Mouse (Mus musculus) megakaryocyte, adult 5-6 weeks (primary cell): Measurements from ENCODE around the gene Ctla4. TPM values are rescaled to one million over a fixed set of nuclear protein-coding genes. Genes with fewer than 3 reads are reported as not detected.

Experiments
- ATAC-seq: 2 replicates; pipeline ENCODE4 v1.8.0; 2016; ENCODE audit warnings: mild to moderate bottlenecking, inconsistent platforms; ENCODE audit not compliant: poor library complexity, severe bottlenecking
- total RNA-seq, 2 experiments: library from RNA; stranded (forward) in 1 of 2; stranded (reverse) in 1 of 2; fragments of 153-499, 151-499 nt in 1 of 2; fragments of 221-1000, 200-1000 nt in 1 of 2; gene quantifications; 2 replicates each; pipeline versions ENCODE4 v1.2.3 to v1.2.4; 2015 to 2017

Ctla4 gene
- total RNA-seq, 2 experiments from 2014 or later: 0.16 to 0.44 TPM

DNA sequence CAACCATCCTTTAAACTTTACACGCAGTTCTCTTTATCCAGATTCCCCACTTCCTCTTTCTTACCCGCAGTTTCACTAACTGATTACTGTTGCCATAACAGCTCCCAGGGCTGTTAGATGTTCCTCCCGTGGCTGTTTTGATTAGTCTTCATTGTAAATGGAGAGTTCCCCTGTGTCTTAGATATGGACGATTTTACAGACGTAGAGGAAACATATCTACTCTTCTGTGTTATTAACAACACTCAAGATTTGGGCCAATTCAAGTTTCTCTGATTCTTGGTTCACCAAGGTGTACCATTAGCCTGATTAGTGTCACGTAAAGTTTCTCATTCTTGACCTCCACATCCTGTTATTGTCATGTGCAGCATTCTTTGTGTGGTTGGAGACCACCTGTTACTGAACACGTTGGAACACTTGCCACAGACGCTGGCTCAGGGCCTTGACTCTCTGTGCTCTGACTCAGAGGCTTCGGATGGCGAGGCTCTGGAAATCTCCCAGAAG is 29.5 kb downstream of the Ctla4 start:
- peak; percentile 79 for ATAC-seq

DNA sequence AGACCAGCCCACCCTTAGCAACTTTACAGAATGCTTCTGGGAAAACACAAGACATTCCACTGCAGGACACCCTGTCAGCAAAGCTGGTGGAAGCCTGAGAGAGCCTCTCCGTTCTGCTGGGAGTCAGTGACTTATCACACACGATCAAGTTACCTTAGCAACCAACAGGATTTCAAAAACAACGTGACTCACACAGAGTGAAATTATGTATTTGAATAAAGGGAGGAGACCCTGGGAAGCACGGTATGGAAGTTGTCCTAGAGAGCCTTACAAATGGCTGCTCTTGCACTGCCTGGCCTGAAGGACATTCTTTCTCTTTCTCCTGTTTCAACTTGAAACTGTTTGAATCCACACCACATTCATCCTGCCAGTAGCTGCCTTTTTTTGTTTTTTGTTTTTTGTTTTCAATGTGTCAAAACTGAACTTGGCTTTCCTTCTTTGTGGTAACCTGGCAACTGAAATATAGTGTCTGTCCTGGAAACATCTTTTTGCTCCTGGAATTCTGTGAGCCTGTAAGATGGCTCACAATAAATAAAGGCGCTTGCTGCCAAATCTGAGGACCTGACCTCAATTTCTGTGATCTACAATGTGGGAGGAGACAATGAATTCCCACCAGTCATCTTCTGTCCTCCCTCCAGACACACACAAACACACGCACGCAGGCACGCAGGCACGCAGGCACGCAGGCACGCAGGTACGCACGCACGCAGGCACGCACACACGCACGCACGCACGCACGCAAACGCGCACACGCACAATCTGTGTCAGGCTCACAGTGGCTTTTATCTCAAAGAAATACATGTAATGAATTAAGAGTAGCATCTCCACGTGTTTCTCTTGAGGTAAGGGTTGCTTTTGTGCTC is 33.9 kb downstream of the Ctla4 start:
- ATAC-seq: no peak

DNA sequence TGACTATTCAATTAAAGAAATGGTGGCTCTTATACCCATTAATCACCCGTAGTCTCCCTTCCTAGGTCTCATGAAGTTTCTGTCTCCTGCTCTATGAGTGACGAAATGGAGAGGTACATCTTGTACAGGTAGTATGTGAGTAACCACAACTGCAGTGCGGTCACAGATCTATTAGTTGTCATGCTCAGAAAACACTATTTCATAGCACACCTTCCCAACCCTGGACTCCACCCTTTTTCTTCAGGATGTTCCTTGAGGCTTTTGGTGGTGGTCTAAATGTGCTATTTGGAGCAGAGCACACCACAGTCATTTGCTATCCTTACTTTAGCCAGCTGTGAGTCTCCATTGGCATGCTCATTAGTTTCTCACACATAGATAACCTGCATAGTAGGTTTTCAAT is 42.2 kb downstream of the Ctla4 start:
- ATAC-seq: no peak

DNA sequence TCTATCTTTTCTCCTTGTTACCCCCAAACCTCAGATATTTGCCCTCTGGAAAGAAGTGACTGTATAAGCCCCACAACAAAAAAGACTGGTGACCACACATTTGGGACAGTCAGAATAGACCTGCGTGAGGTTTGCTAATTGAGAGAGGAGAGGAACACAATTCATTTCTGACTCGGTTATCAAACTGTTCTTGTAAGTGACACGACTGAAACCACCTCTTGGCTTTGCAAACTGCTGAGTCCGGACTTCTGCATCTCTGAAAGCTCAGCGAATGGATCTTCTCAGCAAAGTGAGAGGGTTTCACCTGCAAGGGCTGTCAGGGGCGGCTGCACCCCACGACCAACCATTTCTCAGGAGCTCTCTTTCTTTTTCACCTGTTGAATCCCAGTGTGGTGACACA is 43.6 kb downstream of the Ctla4 start:
- ATAC-seq: no peak

DNA sequence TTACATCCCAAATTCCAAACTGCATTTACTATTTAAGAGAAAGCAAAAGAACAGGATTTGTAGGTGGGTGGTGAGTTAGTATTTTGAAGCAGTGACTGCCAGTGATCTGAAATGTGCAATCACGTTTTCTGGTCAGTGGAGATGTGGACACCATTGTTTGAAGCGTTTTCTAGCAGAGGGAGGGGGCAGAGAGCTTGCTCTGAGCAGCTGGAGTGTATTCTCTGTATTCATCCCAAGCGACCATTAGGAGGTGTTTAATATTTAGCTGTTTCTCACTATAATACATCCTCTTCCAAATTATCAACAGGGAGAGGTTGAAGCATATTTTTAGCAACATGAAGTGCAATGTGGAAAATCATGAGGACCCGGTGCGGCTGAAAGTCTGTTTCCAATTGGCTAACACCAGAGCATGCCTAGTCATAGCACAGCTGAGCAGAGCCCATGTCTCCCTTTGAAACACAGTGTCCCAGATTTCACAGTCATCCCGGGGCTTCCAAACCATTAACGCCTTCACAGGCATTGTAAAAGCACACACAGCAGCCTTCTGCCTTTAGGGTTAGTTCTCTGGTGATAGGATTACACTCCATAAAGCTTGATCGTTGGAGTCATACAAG is 49.3 kb downstream of the Ctla4 start:
- ATAC-seq: no peak

DNA sequence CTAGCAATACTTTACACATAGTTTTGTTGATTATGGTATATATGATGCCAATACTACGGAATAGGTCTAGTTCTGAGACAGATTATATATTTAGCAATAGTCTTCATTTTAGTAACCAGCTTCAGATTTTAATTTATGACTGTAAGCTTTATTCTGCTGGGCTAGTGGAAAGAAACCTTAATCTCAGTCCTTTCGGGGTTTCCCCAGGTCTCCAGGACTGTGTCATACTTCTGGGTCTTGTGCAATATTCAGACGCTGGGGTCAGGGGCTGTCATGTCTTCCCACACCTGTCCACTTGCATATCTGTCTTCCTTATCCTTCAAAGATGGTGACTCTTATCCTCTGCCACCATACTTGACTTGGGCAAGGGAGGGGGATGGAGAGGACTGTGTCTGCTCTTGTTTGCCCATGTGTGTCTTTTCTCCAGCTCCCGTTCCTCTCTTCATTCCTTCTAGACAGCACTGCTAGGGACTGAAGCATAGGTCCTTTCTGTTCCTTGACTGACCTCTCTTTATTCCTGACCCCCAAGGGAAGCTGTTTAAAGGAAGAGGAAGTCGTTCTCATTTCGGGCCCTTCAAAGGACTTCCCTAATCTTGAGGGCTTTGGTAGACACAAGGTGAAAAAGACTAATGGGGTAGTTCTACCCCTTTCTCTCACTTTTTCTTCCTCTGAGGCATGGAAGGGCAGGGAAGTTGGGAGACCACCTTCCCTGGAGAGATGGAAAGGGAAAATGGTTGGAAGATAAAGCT is 50.3 kb downstream of the Ctla4 start:
- ATAC-seq: peak; percentile 58

DNA sequence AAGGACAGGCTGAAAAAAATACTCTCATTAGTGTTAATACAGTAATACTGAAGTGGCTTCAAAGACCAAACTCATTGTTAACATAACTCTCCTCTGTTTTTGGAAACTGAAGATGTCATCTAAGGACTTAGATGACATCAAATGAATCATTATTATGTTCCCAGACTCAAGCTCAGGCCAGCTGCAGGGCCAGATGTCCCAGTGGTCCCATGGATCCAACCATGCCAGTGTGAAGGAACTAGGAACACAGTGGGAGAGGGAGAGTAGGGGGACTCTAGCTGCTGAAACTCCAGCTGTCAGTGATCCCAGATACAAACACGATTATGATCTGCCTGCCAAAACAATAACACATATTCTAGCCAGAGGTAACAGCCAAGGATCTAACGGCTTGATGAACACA is 51.5 kb downstream of the Ctla4 start:
- ATAC-seq: no peak

DNA sequence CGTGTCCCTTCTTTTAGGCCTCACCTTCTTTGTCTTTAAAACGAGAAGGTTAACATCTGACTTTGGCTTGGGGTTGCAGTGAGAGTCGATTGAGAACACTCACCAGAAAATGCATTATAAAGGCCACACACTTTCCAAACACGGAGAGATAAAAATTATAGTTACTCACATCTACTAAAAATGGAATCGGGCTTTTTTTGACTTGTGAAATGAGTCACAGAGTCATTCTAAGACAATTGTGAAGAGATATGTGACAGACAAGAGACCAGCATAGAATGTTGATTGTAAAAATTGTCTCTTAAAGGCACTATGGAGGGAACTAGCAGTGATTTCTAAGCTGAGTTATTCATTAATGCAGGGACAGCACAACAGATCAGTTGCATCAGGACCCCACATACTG is 52.2 kb downstream of the Ctla4 start:
- no peak for ATAC-seq

DNA sequence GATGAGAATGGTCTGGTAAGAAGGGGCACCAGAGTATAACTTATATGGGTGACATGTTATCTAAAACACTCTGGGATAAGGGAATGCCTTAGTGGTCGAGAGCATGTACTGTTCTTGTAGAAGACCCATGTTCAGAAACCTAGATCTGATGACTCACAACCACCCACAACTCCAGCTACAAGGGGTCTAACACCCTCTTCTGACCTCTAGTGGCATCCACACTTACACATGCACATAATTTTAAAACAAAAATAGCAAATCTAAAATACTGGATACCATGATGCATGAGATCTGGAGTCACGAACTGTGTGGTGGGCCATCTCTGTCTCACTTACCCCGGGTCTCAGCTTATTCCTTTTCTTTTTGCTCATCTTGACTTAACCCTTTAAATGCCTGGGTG is 53.2 kb downstream of the Ctla4 start:
- ATAC-seq: no peak

DNA sequence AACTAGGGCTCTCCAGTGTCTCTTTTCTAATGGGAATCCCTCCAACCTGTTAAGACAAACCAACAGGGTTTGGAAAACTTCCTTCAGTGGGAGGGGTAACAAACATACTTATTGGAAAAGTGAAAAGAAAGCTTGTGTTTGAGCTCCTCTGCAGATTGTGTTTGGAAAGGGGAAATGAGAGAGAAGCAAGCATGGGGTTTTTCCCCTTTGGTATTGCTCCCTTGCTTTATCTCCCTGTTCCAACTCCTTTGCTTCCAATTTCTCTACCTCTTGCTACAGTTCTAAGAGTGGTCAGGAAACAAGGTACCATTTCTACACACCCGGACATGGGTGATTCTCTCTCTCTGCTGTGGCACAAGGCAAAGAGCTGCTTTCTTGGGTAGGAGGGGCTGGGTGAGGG is 53.8 kb downstream of the Ctla4 start:
- ATAC-seq: peak; percentile 39

DNA sequence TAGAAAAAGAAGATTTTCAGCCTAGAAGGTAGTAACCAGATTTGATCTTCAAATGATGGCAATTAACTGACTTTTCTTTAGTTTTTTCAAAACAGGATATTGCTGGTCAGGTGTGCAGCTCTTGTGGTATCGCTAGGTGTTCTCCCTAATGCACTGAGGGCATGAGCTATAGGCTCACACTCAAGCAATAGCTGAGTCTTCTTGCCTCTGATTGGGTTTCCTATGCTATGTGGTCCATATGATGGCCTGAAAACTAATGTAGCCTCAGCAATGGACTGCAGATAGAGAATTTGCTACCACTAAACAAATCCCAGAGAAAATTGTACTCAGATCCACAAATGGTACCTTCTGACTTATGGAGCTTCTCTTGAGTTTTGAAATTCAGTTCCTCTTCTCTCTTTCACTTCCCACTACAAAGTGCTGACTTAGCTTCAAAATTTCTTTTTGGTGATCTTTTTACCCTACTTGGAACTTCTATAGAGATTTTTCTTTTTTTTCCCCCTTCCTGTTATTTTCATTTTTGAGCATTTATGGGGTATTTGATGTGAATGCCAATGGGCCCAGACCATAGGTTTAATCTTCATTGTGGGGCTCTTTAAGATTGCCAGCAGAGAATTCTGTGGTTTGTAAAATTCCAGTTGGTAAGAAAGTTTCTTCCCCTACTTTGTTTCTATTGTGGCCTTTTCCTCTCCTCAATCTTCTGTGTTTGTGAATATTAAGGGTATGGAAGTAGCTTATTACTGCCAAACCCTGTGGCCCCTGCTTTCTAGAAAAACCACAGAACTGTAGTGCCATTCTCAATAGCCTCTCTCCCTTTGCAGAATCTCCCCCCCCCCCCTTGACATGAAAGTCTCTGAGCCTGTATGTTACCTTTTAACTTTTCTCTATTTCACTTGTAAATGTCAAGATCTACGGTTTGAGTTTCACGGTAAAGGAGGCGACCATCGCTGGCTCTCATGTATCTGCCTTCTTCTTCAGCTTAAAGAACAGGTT is 54.6 kb downstream of the Ctla4 start:
- peak; percentile 61 for ATAC-seq

DNA sequence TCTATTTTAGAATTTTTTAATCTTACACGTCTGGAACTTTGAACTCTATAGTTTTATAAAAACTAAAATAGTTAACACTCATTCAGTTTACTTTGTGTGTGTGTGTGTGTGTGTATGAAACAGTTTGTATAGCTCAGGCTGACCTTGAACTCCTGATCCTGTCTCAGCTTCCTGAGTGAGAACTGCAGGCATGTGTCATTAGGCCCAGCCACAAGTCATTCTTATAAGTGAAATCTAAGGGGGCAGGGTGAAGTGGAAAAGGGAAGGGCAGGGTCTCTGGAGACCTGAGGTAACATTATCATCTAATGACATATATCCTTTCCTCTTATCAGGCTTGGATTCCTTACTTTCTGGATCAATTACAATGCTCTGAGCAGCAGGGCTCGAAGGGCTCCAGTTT is 56.1 kb downstream of the Ctla4 start:
- ATAC-seq: no peak

DNA sequence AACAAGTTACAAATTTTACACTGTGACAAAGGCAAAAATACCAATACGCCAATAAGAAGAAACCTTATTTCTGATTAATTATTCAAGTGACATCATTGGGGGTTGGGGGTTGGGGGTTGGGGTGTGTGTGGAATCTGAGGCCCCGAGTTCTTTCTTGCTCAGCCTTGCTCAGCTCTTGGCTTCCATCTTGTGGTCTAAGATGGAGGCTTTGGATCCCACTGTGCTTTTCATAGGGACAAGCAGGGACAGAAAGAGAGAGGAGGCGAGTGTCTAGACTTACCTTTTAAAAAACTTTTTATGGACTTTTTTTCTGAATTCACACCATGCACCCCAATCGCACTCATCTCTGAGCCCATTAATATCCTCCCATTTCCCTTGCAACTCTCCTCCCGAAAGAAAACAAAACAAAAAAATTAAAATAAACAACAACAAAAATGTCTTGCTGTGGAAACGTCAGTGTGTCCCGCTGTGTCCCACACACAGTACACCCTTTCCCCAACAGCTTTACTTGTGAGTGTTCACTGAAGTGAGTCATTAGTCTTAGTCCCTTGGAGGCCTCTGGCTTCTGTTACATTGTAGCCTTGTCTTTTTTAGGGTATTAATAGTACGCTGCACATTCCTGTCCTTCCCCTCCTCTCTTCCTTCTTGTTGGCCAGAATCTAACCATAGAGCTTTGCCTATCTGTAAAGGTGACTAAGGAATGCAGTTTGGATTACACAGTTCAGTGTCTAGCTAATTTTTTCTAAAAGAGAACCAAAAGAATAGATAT is 59.0 kb downstream of the Ctla4 start:
- no peak for ATAC-seq

DNA sequence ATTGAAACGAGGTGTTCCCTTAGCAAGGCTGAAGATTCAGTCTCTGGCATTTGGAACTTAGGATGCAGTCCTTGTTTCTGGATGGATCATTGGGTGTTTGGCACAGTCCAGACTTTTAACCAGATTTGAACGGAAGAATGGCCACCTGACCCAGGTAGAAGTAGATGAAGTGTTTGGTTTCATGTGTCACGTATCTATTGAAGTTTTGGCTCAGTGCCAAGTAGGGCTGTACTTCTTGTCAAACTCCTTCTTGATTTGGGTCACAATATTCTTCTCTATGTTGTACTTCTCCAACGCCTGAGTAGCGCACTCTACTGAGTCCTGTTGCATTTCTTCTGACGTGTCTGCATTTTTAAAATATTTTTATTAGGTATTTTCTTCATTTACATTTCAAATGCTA is 61.3 kb downstream of the Ctla4 start:
- ATAC-seq: no peak

DNA sequence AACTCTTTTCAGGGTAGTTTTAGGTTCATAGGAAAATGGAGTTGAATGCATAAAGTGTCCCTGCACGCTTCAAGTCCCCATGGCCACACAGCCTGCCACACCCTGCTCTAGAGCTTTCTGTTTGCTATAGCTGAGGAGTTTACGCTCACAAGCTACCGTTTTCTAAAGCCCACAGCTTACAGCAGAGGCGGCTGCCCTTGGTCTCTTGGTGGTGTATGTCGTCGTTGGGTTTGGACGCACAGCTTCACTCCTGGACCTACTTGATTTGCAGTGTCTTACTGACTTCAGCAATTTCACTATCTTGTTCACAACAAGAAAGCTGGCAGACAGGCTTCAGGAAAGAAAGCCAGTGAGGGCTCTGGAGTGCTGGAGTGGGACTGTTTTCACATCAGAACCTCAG is 66.2 kb downstream of the Ctla4 start:
- no peak for ATAC-seq

DNA sequence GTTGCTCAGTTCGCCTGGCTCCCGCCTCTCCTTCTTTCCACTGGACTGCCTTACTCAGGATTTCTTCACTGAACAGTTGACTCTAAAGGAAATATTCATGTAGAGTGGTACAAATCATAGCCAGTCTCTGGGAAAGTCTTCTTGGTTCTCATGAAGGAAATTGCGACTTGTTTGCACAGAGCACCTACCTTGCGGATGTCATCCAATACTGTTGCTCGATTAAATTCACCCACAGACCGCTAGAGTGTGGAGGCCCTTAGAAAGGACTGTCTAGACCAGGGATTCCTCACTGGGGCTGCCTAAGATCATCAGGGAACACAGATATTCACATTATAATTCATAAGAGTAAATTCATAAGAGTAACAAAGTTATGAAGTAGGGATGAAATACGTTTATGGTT is 66.9 kb downstream of the Ctla4 start:
- no peak for ATAC-seq

DNA sequence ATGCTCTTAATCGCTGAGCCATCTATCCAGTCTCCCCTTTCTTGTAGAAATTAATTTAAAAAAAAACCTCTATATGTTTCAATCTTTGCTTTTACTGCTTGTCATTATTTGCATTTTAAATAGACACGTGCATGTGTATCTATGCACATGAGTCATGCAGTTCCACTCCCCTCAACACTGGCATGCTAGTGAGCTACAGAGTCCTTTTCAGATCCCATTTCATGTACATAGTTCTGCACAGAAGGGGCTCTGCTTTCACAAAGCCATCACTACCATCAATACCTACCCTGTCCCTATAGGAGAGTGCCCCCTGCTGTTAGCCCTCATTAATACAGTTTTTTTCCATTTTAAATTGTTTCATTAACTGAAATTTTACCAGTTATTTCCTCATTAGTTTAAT is 68.0 kb downstream of the Ctla4 start:
- peak; percentile 47; the same call in 1 of the 2 replicates for ATAC-seq

DNA sequence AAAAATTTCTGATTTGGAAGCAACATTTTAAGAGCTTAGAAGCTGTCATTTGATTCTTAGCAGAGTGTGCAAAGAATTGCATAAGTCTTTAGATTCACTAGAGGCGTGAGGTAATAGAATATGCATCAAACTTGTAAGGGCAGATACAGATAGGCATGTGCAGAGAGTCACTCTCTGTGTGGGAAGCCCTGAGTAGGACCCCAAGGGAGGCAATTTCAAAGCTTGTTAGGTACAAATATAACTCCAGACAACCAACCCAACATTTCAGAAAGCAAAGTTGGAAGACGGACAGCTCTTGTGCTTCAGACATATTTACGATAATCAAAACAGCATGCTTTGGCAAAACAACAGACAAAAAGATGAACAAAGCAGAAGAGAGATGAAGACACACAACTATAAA is 68.4 kb downstream of the Ctla4 start:
- ATAC-seq: no peak

DNA sequence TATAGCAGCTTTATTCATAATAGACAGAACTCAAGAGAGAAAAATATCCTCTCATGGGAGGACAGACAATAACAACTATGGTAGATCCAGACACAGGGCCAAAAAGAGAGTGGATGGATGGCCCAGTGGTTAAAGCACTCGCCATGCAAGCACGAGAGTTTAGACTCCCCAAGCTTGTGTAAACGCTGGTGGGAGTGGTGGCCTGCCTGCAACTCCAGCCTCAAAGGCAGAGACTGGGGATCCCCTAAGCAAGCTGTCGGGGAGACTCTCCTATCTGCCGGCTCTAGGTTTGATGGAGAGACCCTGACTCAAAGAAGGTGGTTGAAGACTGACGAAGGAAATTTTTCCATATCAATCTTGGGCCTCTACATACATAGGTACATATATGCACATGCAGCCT is 69.4 kb downstream of the Ctla4 start:
- no peak for ATAC-seq

DNA sequence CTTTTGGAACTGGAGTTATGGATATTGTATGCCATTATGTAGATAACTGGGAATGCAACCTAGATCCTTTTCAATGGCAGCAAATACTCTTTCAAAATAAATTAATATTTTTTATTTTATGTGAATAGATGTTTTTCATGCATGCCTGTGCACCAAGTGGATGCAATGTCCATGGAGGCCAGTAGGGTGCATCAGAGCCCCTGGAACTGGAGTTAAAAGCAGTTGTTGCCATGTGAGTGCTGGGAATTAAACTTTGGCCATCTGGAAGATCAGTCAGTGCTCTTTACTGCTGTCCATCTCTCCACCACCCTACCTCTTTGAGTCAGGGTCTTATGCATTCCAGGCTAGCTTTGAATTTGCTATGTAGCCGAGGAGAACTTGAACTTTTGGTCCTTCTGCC is 71.5 kb downstream of the Ctla4 start:
- 0 out of 2 replicates have a peak, but pooled peaks have one; percentile 38 for ATAC-seq
